Mouse (Mus musculus) limb, embryonic 15.5 days (tissue): ENCODE measurements at regions not wholly inside any gene's neighbourhood (a gene's known extent, or its start where the extent isn't known, plus 50 kb on each side); places are given as distances from the start of the nearest gene placed in this dataset.
A peak's percentile ranks its signal among the peaks of the same experiment; 100 is the strongest.

ENCODE experiments used
- ATAC-seq: fragments of 200-750 bp; cut with Nextera tagmentation; 2 replicates; pipeline ENCODE4 v1.8.0; 2017; ENCODE audit warnings: low read depth, moderate TSS enrichment; ENCODE audit not compliant: insufficient number of reproducible peaks, low FRiP score, low TSS enrichment
- H3K27ac ChIP-seq: fragments of 300-500 bp; sonication (generic); 2 replicates; pipeline ENCODE4 v1.5.1; 2015; ENCODE audit warnings: moderate library complexity, mild to moderate bottlenecking, inconsistent platforms
- H3K27me3 ChIP-seq: fragments of 300-500 bp; sonication (generic); 2 replicates; pipeline ENCODE4 v1.6.1; 2015; ENCODE audit warnings: inconsistent platforms
- H3K36me3 ChIP-seq: fragments of 300-500 bp; sonication (generic); 2 replicates; pipeline ENCODE4 v1.6.1; 2015; ENCODE audit warnings: inconsistent platforms
- H3K4me1 ChIP-seq: fragments of 300-500 bp; sonication (generic); 2 replicates; pipeline ENCODE4 v1.6.1; 2015; ENCODE audit warnings: inconsistent platforms
- H3K4me2 ChIP-seq: fragments of 300-500 bp; sonication (generic); 2 replicates; pipeline ENCODE4 v1.6.1; 2015; ENCODE audit warnings: mild to moderate bottlenecking, inconsistent platforms
- H3K4me3 ChIP-seq: fragments of 300-500 bp; sonication (generic); 2 replicates; pipeline ENCODE4 v1.5.1; 2015; ENCODE audit warnings: mild to moderate bottlenecking, inconsistent platforms
- H3K9ac ChIP-seq: fragments of 300-500 bp; sonication (generic); 2 replicates; pipeline ENCODE4 v1.6.1; 2015; ENCODE audit warnings: inconsistent platforms
- H3K9me3 ChIP-seq: fragments of 300-500 bp; sonication (generic); 2 replicates; pipeline ENCODE4 v1.6.1; 2016; ENCODE audit warnings: inconsistent platforms
- WGBS: fragments of 180-500 bp; shearing (Covaris S2); methylation state at CpG from one replicate; pipeline ENCODE4 v1.1.7; 2015; 5-methylcytosine and 5-hydroxymethylcytosine counted together

DNA sequence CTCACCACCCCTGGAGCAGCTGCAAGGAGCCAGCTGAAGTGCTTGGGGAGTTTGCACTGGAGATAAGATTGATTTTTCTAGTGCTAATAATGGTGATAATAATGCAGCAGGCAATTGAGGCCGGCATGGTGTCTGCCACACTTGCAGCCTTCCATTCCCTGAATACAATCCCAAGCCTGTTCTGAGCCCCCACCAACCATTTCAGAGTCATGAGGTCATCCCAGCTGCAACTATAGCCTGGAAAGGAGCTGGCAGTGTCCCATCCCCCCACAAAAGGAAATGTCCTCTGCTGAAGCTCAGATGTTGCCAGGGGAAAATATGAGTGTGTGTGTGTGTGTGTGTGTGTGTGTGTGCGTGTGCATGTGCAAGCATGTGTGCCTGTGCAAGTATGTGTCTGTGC is 160.2 kb upstream of the Gas1 start:
- 48% methylated on average over 2 of the region's 2 CpGs for WGBS

GRCm38 (mm10) chr13:60338107-60338506 is 160.9 kb upstream of the Gas1 start:
- no peak overlapping the region for H3K4me2 ChIP-seq
- no peaks in the 10 kb centered on the region for H3K27me3 ChIP-seq
- no peaks in the 10 kb centered on the region for H3K36me3 ChIP-seq
- no peak overlapping the region for H3K9ac ChIP-seq
- 32% methylated on average over 8 of the region's 8 CpGs for WGBS
- peak; percentile 68 for ATAC-seq
- no peak overlapping the region for H3K4me3 ChIP-seq
- no peaks in the 10 kb centered on the region for H3K9me3 ChIP-seq
- H3K4me1 ChIP-seq, result peaks cover 26% of the 10 kb centered on the region
- H3K27ac ChIP-seq, result peak overlapping the region; percentile 83

More for the DNA sequence above, 160.2 kb upstream of the Gas1 start:
- Histone ChIP-seq H3K4me2 (no peak overlapping the region), H3K27ac (peak overlapping the region; percentile 83), H3K4me3 (no peak overlapping the region), H3K27me3 (no peaks in the 10 kb centered on the region), H3K4me1 (peaks cover 28% of the 10 kb centered on the region), H3K9me3 (no peaks in the 10 kb centered on the region), H3K36me3 (no peaks in the 10 kb centered on the region), H3K9ac (no peak overlapping the region)
- no peak; the same call in 1 of the 2 replicates for ATAC-seq

DNA sequence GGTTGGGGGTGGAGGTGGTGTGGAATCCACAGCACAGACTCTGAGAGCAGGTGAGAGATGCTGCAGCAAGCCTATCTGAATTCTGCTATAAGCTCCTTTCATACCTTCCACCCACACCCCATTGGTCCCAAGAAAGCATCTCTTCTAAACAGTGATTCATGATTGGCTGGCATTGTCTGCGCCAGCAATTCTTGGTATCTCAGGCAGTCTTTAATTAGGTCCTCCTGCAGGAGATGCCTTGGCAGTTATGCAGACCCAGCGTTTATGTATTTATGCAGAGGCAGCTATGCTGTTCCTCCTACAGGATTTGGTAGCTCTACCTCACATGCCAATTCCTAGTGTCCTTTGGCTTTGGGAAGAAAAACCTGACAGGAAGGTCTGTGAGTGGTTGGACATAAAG is 162.9 kb upstream of the Gas1 start:
- ATAC-seq, result no peak
- no peaks in the 10 kb centered on the region for H3K36me3 ChIP-seq
- no peaks in the 10 kb centered on the region for H3K9me3 ChIP-seq
- no peaks in the 10 kb centered on the region for H3K27me3 ChIP-seq
- peaks cover 23% of the 10 kb centered on the region for H3K4me1 ChIP-seq
- no peak overlapping the region for H3K4me3 ChIP-seq
- no peak overlapping the region for H3K9ac ChIP-seq
- 0 out of 2 replicates have a peak overlapping the region, but pooled peaks have one; percentile 24 for H3K27ac ChIP-seq
- 72% methylated on average over 2 of the region's 2 CpGs for WGBS
- H3K4me2 ChIP-seq, result no peak overlapping the region

DNA sequence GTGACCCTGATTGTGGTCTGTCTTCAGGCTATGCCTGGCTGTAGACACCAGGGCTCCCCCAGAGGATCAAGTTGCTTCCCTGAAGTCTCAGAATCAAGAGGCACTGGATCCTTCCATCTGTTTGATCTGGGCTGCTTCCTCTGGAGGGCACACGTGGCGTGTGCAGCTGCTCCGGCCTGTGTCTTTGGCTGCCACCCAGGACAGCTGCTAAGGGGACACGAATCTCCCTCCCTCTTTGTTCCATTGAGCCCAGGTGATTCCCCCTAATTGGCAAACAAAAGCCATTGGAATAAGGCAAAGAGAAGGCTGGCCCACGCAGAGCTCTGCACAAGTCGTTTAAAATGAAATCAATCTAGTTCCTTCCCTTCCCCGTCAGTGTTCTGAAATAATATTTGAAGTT is 170.7 kb upstream of the Gas1 start:
- Histone ChIP-seq H3K4me2 (no peak overlapping the region), H3K4me3 (no peak overlapping the region), H3K4me1 (peaks cover 16% of the 10 kb centered on the region), H3K27ac (peak overlapping the region; percentile 83), H3K36me3 (no peaks in the 10 kb centered on the region), H3K9me3 (no peaks in the 10 kb centered on the region), H3K27me3 (no peaks in the 10 kb centered on the region), H3K9ac (no peak overlapping the region)
- peak; percentile 75 for ATAC-seq
- WGBS, result 8% methylated on average over 7 of the region's 7 CpGs

DNA sequence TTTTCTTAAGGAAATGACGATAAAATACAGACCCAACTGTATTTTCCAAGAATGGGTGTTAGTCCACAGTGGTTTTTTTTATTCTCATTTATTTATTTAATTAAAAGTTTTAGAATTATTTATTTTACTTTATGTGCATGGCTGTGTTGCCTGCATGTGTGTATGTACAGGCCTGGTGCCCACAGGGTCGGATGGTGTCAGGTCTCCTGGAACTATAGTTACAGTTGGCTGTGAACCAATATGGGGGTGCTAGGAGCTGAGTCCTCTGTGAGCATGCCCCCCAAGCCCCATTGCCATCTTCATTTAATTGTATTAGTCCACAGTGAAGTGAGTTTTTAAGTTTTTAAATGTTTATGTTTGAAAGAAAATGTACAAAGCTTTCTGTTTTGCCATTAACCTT is 171.3 kb upstream of the Gas1 start:
- Histone ChIP-seq H3K36me3 (no peaks in the 10 kb centered on the region), H3K9ac (no peak overlapping the region), H3K4me1 (peaks cover 16% of the 10 kb centered on the region), H3K27me3 (no peaks in the 10 kb centered on the region), H3K4me2 (no peak overlapping the region), H3K4me3 (no peak overlapping the region), H3K27ac (peak overlapping the region; percentile 83), H3K9me3 (no peaks in the 10 kb centered on the region)
- WGBS, result 35% methylated on average over 2 of the region's 2 CpGs
- ATAC-seq, result no peak

DNA sequence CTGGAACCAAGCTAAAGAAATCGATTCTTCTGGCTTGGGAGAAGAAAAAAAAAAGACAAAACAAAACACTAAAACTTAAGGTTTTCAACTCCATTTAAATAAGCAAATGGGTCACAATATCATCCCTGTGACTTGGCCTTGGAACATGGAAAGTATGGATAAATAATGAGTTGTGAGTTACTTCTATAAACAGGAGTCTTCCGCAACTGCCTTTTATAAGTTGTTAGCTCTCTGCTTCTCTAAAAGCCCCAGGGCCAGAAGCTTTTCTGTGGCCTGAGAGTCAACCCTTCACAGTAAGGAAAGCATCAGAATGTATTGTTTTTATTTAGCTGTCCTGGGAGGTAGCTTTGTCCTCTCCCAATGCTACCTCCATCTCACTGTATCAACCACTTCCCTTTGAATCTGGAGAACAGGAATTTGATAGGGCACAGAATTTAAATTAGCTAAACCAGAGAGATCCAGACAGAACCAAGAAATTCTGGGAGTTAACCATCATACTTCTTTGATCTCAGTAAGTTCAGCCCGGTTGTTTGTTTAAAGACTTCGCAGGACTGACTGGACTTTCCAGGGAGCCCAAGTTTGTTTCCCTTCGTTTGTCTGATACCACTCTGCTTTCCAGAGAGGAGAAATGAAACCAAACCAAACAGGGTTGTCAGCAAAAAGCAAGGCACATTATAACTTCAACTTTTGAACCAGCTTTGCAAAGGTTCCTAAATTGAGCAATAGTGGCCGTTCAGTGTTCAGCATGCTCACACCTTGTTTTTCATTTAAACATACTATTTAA is 178.7 kb upstream of the Gas1 start:
- ATAC-seq, result no peak
- peaks cover 8% of the 10 kb centered on the region for H3K4me1 ChIP-seq
- H3K9me3 ChIP-seq, result no peaks in the 10 kb centered on the region
- no peaks in the 10 kb centered on the region for H3K36me3 ChIP-seq
- 55% methylated on average over 6 of the region's 6 CpGs for WGBS
- H3K9ac ChIP-seq, result no peak overlapping the region
- H3K4me2 ChIP-seq, result no peak overlapping the region
- H3K27me3 ChIP-seq, result no peaks in the 10 kb centered on the region
- no peak overlapping the region for H3K4me3 ChIP-seq
- no peak overlapping the region for H3K27ac ChIP-seq

GRCm38 (mm10) chr13:60358408-60359060 is 181.4 kb upstream of the Gas1 start:
- H3K9ac ChIP-seq, result no peak overlapping the region
- H3K4me2 ChIP-seq, result no peak overlapping the region
- H3K27ac ChIP-seq, result peak overlapping the region; percentile 61; the same call in 1 of the 2 replicates
- peaks cover 11% of the 10 kb centered on the region for H3K4me1 ChIP-seq
- WGBS, result 57% methylated on average over 7 of the region's 7 CpGs
- H3K4me3 ChIP-seq, result no peak overlapping the region
- 0 out of 2 replicates have a peak, but pooled peaks have one; percentile 74 for ATAC-seq
- no peaks in the 10 kb centered on the region for H3K27me3 ChIP-seq
- H3K9me3 ChIP-seq, result no peaks in the 10 kb centered on the region
- no peaks in the 10 kb centered on the region for H3K36me3 ChIP-seq

- Histone ChIP-seq H3K4me1 (peaks cover 47% of the 10 kb centered on the region), H3K27ac (peak overlapping the region; percentile 90), H3K9ac (no peak overlapping the region), H3K4me3 (no peak overlapping the region), H3K27me3 (no peaks in the 10 kb centered on the region), H3K36me3 (no peaks in the 10 kb centered on the region), H3K9me3 (no peaks in the 10 kb centered on the region), H3K4me2 (0 out of 2 replicates have a peak overlapping the region, but pooled peaks have one; percentile 24)
- ATAC-seq, result peak; percentile 92
- WGBS, result 17% methylated on average over 13 of the region's 13 CpGs
Observed at GRCm38 (mm10) chr13:60364778-60365672, 187.9 kb upstream of the Gas1 start.

DNA sequence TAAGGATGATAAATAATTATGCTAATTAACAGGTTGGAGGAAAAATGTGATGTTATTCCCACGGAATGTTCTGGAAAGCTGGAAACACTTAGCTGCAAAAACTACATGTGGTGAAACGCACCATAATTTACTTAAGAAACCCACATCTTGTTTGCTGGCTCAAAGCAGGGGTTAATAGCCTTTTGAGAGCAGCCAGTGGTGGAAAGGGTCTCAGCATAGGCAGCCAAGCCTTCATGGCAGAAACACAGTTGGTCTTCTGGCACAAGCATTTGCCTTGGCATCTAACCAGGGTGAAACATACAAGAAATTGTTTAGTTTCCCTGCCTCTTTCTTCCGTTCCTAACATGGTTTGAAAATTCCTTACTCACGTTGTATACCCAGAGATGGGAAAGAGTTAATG is 192.1 kb upstream of the Gas1 start:
- no peak overlapping the region for H3K9ac ChIP-seq
- no peaks in the 10 kb centered on the region for H3K36me3 ChIP-seq
- no peak overlapping the region for H3K4me2 ChIP-seq
- H3K4me1 ChIP-seq, result peaks cover 48% of the 10 kb centered on the region
- 36% methylated on average over 4 of the region's 4 CpGs for WGBS
- no peak overlapping the region for H3K4me3 ChIP-seq
- H3K27me3 ChIP-seq, result no peaks in the 10 kb centered on the region
- H3K9me3 ChIP-seq, result no peaks in the 10 kb centered on the region
- H3K27ac ChIP-seq, result peak overlapping the region; percentile 57; the same call in 1 of the 2 replicates
- ATAC-seq, result no peak

- Histone ChIP-seq H3K27ac (peak overlapping the region; percentile 55), H3K4me3 (no peak overlapping the region), H3K36me3 (no peaks in the 10 kb centered on the region), H3K27me3 (no peaks in the 10 kb centered on the region), H3K9me3 (no peaks in the 10 kb centered on the region), H3K9ac (no peak overlapping the region), H3K4me1 (peaks cover 29% of the 10 kb centered on the region), H3K4me2 (no peak overlapping the region)
- 59% methylated on average over 2 of the region's 2 CpGs for WGBS
- ATAC-seq, result no peak
Observed at GRCm38 (mm10) chr13:60371656-60372055, 194.5 kb upstream of the Gas1 start.

DNA sequence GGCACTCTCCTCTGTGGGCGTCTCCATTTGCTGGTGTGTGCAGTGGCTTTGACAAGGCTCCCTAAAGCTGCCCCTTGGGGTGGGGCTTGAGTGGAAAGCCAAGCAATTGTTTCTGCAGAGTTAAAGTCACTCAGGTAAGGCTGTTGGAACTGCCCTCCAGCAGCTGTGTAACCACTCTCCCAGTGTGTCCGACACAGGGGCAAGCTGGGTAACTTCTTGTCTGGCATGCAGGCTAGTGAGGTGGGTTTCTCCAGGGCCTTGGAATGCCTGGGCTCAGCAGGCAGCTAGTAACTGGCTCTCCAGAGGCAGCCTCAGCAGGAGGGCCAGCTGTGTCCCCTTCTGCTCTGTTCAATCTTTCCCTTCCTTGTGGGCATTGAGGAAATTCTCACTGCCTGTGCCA is 199.5 kb upstream of the Gas1 start:
- Histone ChIP-seq H3K9ac (no peak overlapping the region), H3K4me1 (peaks cover 10% of the 10 kb centered on the region; the same call in 1 of the 2 replicates), H3K4me3 (no peak overlapping the region), H3K4me2 (no peak overlapping the region), H3K27ac (peak overlapping the region; percentile 57), H3K36me3 (no peaks in the 10 kb centered on the region), H3K9me3 (no peaks in the 10 kb centered on the region), H3K27me3 (no peaks in the 10 kb centered on the region)
- WGBS, result 43% methylated on average over 2 of the region's 2 CpGs
- peak; percentile 75; the same call in 1 of the 2 replicates for ATAC-seq
